In the genomic region with DNA sequence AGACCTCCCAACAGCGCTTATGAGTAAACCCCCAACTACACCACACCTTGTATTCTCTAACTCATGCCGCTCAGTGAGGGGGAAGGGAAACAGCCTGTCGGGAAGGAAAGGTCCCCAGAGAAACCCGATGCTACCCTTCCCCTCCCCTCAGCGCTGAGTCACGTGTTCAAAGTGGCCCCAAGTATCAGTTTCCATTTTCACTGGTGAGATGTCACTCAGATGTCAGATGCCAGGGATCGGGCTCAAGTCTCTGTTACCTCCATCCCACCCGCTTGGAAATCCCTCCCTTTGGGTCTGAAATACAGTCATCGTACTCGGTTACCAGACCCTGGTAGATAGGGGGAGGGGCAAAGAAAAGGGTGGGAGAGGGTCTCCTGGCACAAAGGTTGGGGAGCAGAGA, we compare ENCODE assay signal across 9 mouse cellular contexts. TPM values are rescaled to one million over a fixed set of nuclear protein-coding genes. Genes with fewer than 3 reads are reported as not detected.
DNase-seq lines count a peak whose midpoint lies in the region; ATAC-seq and TF ChIP-seq lines count a peak whose summit lies in the region.
"Had no signal": no experiment of that assay in that cellular context is flagged by ENCODE, and none has a peak within 500 bp of the region (broad histone marks: within the 10 kb centered on the region; RNA-seq: fewer than 3 reads in every experiment).

No protein-coding gene starts in this region.

- H3K9ac ChIP-seq in stomach, embryonic 14.5 days (replicated peaks; ENCODE audit: low read depth, low read length): peak overlapping the region; percentile 74

- H3K36me3 ChIP-seq in limb, embryonic 10.5 days: peaks cover 41% of the 10 kb centered on the region
- H3K36me3 ChIP-seq in stomach, embryonic 14.5 days (ENCODE audit: control insufficient read depth, insufficient read depth, low read length): peaks cover 26% of the 10 kb centered on the region

- DNase-seq in right cerebral cortex, postnatal 25 days: peak; percentile 29
- DNase-seq in right cerebral cortex, postnatal 4 days: no peak
- DNase-seq in gastrocnemius, postnatal 25 days: peak; percentile 72
- DNase-seq in limb, embryonic 10.5 days (ENCODE audit: low spot score): peak; percentile 75
- peak; percentile 73 for DNase-seq in mesoderm, embryonic 11.5 days (ENCODE audit: low read depth, low spot score)
- DNase-seq in cerebellum, postnatal 10 days: no peak

- peaks cover 2% of the 10 kb centered on the region; the same call in 1 of the 2 replicates for H3K4me1 ChIP-seq in cortical plate, adult 2 months (ENCODE audit: control insufficient read depth, insufficient read depth, low read length)
- peaks cover 21% of the 10 kb centered on the region for H3K4me1 ChIP-seq in limb, embryonic 10.5 days
- H3K4me1 ChIP-seq in stomach, embryonic 14.5 days (ENCODE audit: control insufficient read depth, insufficient read depth, low read length): peaks cover 8% of the 10 kb centered on the region

- peak overlapping the region; percentile 99 for H3K27ac ChIP-seq in cortical plate, adult 2 months (ENCODE audit: insufficient read depth, low read length)
- peak overlapping the region; percentile 93 for H3K27ac ChIP-seq in limb, embryonic 10.5 days
- peak overlapping the region; percentile 79 for H3K27ac ChIP-seq in stomach, embryonic 14.5 days (ENCODE audit: low read length)

- H3K27me3 ChIP-seq in limb, embryonic 10.5 days (ENCODE audit: low read depth, poor library complexity, severe bottlenecking): no peaks in the 10 kb centered on the region
- no peaks in the 10 kb centered on the region for H3K27me3 ChIP-seq in stomach, embryonic 14.5 days (ENCODE audit: control insufficient read depth, insufficient read depth, low read length)

- no peaks in the 10 kb centered on the region for H3K9me3 ChIP-seq in limb, embryonic 10.5 days (replicated peaks)
- H3K9me3 ChIP-seq in stomach, embryonic 14.5 days (ENCODE audit: control insufficient read depth, low read depth, low read length): no peaks in the 10 kb centered on the region

- H3K4me2 ChIP-seq in stomach, embryonic 14.5 days (replicated peaks; ENCODE audit: low read depth, low read length): peak overlapping the region; percentile 56

- no peak for TF ChIP-seq CTCF in cortical plate, adult 2 months (IDR thresholded peaks at IDR 0.05; ENCODE audit: extremely low read depth, insufficient read depth, low read length)

- peak overlapping the region; percentile 90 for H3K4me3 ChIP-seq in cortical plate, adult 2 months (ENCODE audit: insufficient read depth, low read length)
- H3K4me3 ChIP-seq in limb, embryonic 10.5 days: peak overlapping the region; percentile 79
- peak overlapping the region; percentile 58 for H3K4me3 ChIP-seq in stomach, embryonic 14.5 days (ENCODE audit: low read depth, low read length)

- peak; percentile 46; the same call in 1 of the 2 replicates for ATAC-seq in stomach, embryonic 14.5 days (ENCODE audit: insufficient number of reproducible peaks, insufficient read depth, low FRiP score, low read depth)

- under 1% methylated on average over 10 of the region's 10 CpGs for WGBS in limb, embryonic 10.5 days
- under 1% methylated on average over 10 of the region's 10 CpGs for WGBS in stomach, embryonic 14.5 days

- no peak for TF ChIP-seq POLR2A in cortical plate, adult 2 months (IDR thresholded peaks at IDR 0.05; ENCODE audit: extremely low read depth, insufficient read depth, low read length)

RNA-seq across cellular contexts. Expression of a gene that starts 0.4 kb away (rescaled TPM):
- 1,858 and 2,021 TPM in 2 replicates for polyA plus RNA-seq in cortical plate, adult 2 months (2012; rRNA removed)
- 1,000 to 10,000 TPM; 1,236 to 1,328 TPM for total RNA-seq in gastrocnemius, postnatal 25 days (2021)
- 654 and 733 TPM in 2 replicates for polyA plus RNA-seq in limb, embryonic 10.5 days (2016; fragmentation: Nextera tagmentation; extraction: Ambion mirVana)
- polyA plus RNA-seq in stomach, embryonic 14.5 days (2014; fragmentation: Nextera tagmentation; extraction: Ambion mirVana): 958 and 987 TPM in 2 replicates

RNA-seq across cellular contexts. Expression of a gene that starts 24.1 kb away (rescaled TPM):
- polyA plus RNA-seq in cortical plate, adult 2 months (2012; rRNA removed): 91.6 and 109 TPM in 2 replicates
- 100 to 1,000 TPM in 1 of 2 experiments, 10 to 100 TPM in 1; 86.8 to 101 TPM for total RNA-seq in gastrocnemius, postnatal 25 days (2021)
- 173 and 203 TPM in 2 replicates for polyA plus RNA-seq in limb, embryonic 10.5 days (2016; fragmentation: Nextera tagmentation; extraction: Ambion mirVana)
- 187 and 201 TPM in 2 replicates for polyA plus RNA-seq in stomach, embryonic 14.5 days (2014; fragmentation: Nextera tagmentation; extraction: Ambion mirVana)

RNA-seq across cellular contexts. Expression of a gene that starts 39.4 kb away (rescaled TPM):
- 0.13 and 0.27 TPM in 2 replicates for polyA plus RNA-seq in cortical plate, adult 2 months (2012; rRNA removed)
- total RNA-seq in gastrocnemius, postnatal 25 days (2021): not detected
- polyA plus RNA-seq in limb, embryonic 10.5 days (2016; fragmentation: Nextera tagmentation; extraction: Ambion mirVana): not detected in 2 replicates
- polyA plus RNA-seq in stomach, embryonic 14.5 days (2014; fragmentation: Nextera tagmentation; extraction: Ambion mirVana): not detected in 2 replicates
- total RNA-seq: heart, adult 18-20 months had no signal

RNA-seq across cellular contexts. Expression of a gene that starts 42.0 kb away (rescaled TPM):
- 0.08 TPM in 1 of 2 replicates, not detected in the other for polyA plus RNA-seq in cortical plate, adult 2 months (2012; rRNA removed)
- not detected for total RNA-seq in gastrocnemius, postnatal 25 days (2021)
- polyA plus RNA-seq in limb, embryonic 10.5 days (2016; fragmentation: Nextera tagmentation; extraction: Ambion mirVana): not detected in 2 replicates
- not detected in 2 replicates for polyA plus RNA-seq in stomach, embryonic 14.5 days (2014; fragmentation: Nextera tagmentation; extraction: Ambion mirVana)
- total RNA-seq: heart, adult 18-20 months had no signal

RNA-seq across cellular contexts. Expression of a gene that starts 45.6 kb away (rescaled TPM):
- 4.9 and 5.4 TPM in 2 replicates for polyA plus RNA-seq in cortical plate, adult 2 months (2012; rRNA removed)
- 10 to 100 TPM; 44.5 to 66.1 TPM for total RNA-seq in gastrocnemius, postnatal 25 days (2021)
- polyA plus RNA-seq in limb, embryonic 10.5 days (2016; fragmentation: Nextera tagmentation; extraction: Ambion mirVana): 10.1 and 10.4 TPM in 2 replicates
- polyA plus RNA-seq in stomach, embryonic 14.5 days (2014; fragmentation: Nextera tagmentation; extraction: Ambion mirVana): 36.1 and 49.9 TPM in 2 replicates

Comparison
In these comparisons a context has a peak if more than half of its experiments do, and no peak if none do; other contexts are left out.
1. DNase-seq: peak in right cerebral cortex, postnatal 25 days (single experiment), gastrocnemius, postnatal 25 days (single experiment), limb, embryonic 10.5 days (single experiment) and mesoderm, embryonic 11.5 days (single experiment); none in right cerebral cortex, postnatal 4 days (single experiment) and cerebellum, postnatal 10 days (0 of 2).
2. Peak in every context shown above with its lines, with median percentiles within 50 percentile points of each other: H3K27ac ChIP-seq and H3K4me3 ChIP-seq.